Mouse (Mus musculus): Measurements from ENCODE around the gene Prr5l. TPM values are rescaled to one million over a fixed set of nuclear protein-coding genes. Genes with fewer than 3 reads are reported as not detected.
A peak's percentile ranks its signal among the peaks of the same experiment; 100 is the strongest.

Prr5l gene
- total RNA-seq, 2 experiments from 2014 or later = 3.8 to 4.6 TPM

DNA sequence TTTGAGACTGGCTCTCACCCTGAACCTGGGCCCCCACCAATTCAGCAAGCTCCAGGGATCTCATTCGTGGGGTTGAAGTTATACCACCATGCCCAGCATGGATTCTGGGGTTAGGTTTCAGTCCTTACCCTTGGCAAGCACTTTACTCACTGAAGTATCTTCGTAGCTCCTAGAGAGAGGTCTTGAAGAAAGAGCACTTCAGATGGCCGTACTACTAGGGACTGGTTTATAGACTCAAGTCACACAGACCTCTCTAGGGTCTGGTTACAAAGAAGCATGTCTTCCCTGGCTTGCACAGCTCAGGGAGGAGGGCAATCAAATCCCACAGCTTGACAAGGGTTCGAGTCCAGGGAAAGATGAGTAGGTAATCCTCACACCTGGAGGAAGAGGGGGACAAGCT is 161.0 kb downstream of the Prr5l start:
- DNase-seq = no peak

DNA sequence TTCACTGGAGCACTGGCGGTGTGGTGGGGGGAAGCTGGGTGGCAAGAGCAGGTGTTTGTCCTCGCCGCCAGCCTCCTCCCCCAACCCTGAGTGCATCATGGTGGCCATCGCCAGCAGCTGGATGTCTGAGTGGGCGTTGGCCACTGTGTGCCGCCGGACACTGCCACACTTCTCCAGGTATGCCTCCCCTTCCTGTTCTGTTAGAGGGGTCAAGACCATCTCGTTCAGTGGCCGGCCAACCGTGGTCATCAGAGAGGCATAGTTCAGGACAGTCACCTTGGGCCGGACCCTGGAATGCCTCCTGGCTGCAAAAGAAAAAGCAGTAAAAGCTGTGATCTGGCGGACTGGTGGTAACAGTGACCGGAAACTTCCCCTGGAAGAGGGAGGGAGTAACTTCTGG is 165.7 kb downstream of the Prr5l start:
- no peak for DNase-seq

DNA sequence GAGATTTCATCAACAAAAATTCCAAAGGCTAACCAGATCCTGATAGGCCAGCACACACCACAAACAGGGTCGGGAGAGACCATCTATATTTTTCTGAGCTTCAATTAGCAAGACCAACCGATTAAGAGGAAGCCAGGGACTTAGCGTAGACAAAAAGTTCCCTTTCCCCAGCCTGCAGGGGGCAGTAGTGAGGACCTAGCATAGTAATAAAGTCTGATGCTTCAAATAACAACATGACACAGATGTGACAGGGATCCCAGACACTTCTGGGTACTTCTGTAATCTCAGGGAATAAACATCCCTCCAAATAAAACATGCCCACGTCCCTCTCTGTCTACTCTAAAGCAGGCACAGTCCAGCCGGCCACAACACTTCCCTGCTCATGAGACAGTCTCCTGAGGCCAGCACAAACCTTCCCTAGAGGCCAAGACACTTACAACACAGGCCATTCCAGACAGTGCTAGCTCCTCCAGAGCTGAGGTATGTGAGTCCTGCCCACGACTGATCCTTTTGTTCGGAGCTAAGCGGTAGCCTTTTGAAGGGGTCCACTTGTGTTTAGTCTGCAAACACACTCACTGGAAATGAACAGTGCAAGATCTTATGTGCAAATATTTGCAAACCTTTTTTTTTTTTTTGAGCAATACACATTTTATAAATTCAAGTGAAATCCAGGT is 167.0 kb downstream of the Prr5l start:
- DNase-seq = peak; percentile 75

DNA sequence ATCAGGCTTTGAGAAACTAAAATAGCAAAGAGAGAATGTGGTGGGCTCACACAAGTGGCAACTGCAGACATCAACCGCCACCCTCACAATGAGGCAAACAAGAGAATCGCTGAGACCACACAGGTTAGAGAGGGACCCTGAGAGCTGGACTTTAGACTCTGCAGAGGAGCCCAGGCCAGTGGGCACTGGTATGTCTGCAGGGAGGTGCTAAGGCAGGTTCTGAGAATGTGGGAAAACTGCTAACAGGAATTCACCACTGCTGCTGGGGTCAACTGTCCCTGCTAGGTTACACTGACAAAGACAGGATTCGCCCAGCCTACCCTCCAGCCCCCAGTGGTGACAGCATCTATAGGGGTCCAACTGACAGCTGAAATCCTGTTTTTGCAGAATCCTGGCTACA is 171.2 kb downstream of the Prr5l start:
- no peak for DNase-seq

DNA sequence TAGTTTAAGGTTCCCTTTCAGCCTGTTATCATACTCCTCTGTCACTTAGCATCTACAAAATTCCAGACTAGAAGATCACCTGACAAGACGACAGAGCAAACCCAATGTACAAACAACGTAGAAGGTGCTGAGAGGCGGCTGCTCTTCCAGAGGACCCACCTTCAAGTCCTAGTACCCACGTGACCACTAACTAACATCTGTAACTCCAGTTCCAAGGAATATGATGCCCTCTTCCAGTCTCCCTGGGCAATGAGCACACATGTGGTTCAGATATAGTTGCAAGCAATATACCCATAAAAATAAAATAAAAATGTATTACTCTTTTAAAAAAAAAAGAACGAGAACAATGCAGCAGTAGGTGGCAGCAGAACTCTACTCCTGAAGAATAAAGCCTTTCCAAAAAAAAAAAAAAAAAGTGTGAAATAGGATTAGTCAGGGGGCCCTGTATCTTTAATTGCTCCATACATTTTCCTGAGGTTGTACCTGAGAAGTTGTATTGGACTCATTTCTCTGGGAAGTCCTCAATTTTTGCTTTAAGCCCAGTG is 176.8 kb downstream of the Prr5l start:
- peak; percentile 26 for DNase-seq

DNA sequence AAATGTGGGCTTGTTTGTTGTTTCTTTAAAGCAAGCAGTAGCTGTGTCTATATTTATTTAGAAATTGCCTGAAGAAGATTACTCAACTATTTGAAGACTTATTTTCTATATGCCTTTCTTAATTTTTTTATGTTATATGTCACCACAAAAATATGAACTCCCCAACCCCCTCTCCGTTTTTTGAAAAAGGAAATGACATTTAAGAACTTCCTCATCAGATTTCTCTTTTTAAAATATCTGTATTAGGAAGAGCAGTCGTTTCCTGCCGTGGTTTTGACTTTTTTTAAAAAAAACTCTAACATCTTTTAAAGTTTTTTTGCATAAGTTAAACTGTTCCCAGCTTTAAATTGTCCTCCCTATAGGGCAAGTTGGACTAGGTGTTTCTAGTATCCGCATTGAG is 183.5 kb downstream of the Prr5l start:
- no peak for DNase-seq

DNA sequence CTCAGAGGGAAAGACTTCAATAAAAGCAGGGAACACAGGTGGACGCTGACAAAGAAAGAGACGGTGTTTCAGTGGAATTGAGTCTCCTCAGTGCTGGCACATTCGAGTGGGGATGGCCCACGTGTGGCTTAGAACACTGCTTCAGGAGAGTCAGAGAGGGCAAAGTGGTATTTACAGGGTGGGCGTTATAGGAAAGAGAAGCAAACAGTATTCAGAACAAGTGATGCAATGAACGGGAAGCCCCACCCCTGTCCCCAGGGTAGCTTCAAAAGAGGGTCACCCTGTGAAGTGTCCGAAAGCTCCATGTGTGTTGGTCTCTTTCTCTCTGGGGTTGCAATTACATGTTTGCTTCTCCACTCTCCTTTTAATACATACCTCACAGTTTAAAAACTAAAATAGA is 187.2 kb downstream of the Prr5l start:
- no peak for DNase-seq

DNA sequence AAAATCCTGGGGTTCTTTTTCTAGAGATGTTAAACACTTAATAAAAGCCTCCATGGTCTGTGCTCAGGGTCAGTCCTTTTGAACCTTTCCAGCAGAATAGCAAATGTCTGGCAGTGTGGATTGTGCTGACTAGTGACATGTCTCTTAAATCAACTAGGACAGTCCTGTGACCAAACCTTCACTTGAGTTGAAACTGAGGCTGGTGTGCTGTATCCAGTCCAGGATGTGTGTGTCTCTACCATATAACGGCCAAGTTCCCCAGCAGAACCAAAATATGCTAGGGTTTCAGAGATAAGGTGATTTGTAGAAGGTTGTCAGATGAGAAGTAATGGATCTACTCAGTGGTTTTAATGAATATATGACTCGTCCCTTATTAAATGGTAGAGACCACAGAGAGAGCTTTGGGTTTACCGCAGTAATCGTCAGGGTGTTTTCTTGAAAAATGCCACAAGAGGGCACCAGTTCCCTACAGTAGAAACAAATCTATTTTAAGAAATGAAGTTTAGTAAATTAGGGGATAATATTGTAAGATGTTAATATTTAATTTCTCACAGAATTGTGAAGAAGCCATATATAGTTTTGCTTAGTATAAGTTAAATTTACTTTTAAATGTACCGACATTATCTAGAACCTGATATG is 189.1 kb downstream of the Prr5l start:
- peak; percentile 27 for DNase-seq

DNA sequence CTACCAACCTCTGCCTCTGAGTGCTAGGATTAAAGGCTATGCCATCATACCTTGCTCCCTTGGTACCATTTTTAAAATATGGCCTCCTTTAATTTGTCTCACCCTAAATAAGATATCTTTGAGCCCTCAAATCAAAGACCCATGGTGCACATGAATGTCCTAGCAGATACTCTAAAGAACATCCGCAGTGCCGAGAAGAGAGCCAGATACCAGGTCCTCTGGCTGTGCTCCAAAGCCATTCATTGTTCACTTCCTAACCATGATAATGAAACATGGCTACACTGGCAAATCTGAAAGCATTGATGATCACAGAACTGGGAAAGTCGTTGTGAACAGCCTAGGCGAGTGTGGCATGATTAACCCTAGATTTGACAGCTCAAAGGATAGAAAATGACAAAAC is 189.8 kb downstream of the Prr5l start:
- DNase-seq = no peak

DNA sequence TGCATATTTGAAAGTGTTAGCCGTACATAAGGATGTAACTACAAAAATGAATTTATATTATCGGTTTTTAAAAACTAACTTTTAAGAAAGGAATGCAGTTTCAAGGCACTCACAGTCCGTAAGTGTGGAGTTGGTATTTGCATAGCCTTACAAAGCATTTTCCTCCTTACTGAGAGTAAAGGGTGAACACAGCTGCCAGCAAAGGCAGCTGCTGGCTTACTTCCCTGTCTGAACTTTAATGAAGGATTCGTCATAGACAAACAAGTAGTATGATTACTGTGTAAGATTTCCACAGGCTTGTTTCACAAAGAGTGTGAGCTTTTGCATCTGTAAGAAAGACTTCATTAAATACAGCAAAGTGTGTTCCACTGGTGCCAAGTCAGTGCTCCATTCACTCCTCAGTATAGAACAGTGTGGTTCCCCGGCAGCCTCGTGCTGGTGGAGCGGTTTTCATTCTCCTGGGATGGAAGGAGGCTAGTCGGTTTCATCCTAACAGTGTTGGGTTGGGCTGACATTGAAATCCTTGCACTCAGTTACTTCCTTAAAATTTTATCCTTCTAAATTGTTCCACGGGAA is 192.5 kb downstream of the Prr5l start:
- no peak for DNase-seq

DNA sequence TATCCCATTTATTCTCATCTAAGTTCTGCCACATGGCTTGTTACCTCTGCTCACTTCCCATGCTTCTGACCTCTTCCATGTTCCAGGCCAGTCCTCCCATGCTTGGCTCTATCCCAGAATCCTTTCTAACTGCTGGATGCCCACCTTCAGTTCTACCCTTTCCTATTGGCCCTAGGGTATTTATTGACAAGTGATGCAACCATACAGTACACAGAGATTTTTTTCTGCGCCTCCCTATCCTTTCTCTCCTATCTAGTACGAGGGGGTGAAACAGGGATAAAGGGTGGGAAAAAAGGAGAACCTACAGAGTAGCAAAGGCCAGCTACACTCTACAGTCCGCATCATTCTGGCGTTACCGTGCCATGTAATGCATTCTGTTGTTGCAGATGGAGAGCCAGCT is 194.8 kb downstream of the Prr5l start:
- no peak for DNase-seq

DNA sequence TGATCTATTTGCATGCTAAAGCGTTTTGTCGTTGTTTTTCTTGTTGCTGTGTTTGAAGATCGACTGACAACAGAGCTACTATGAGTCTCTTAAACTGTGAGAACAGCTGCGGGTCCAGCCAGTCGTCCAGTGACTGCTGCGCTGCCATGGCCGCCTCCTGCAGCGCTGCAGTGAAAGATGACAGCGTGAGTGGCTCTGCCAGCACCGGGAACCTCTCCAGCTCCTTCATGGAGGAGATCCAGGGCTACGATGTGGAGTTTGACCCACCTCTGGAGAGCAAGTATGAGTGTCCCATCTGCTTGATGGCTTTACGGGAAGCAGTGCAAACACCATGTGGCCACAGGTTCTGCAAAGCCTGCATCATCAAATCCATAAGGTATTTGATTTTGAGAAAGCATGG is 198.4 kb downstream of the Prr5l start:
- DNase-seq = no peak

DNA sequence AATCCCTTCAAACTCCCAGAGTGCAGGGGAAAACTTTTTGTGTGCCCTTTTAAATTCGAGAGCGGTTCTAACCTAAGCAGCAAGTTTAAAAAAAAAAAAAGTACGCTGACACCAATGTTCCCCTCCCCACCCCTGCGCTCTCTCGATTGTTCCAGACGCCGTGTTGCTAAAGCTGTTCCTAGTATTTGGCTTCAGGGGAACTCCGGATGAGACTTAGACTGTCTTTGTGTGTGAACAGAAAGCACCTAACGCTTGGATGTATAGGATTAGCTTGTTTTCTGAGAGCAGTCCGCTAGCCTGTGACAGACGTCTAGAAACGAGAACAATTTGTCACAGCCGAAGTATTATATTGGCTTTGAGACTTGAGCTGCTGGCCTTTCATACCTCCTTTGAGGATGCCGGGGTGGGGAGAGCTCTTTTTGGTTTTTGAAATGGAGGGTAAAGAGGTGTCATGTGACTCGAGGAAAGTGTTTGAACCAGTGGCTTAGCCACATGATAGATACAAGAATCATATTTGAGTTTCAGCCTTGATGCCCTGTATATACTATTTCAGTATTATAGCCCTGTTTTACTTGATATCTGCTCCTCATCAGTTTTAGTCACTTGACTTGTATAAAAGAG is 203.6 kb downstream of the Prr5l start:
- DNase-seq = no peak

DNA sequence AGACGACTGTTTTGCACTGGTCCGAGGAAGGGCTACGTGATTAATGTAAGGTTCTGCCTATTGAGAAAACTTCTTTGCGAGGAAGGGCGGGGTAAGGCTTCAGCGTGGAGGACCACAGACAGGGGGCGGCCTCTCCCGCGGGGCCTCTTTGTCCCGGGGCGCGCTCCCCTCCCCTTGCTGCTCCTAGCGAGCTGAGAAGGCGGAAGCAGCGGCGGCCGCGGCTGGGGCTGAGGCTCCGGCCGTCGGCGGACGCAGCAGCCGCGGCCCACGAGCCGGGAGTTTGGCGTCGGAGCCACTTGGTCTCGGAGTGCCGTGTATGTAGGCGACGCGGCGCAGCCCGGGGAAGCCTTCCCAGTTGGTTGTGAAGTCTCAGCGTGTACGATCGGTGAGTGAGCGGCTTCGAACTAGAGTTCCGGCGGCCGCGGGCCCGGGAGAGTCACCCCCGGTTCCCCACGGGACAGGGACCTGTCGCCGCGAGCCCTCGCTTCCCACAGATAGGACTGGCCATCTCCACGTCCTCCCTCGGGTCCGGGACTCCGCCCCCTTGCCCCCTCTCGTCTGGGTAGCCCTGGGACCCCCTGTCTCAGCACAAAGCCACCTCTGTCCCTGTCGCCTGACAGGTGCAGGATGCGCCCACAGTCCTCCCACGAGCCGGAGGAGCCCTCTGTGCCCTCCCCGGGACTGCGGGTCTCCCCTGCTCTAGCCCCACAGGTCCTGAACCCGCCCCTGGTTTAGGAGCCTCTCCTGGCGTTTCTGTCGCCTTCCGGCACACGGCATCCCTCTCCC is 204.4 kb downstream of the Prr5l start, which contains the start of gene Traf6:
Traf6 (plus strand) TSS at position 194 of the 786 bp plus-strand sequence.
- peak; percentile 91 for DNase-seq

DNA sequence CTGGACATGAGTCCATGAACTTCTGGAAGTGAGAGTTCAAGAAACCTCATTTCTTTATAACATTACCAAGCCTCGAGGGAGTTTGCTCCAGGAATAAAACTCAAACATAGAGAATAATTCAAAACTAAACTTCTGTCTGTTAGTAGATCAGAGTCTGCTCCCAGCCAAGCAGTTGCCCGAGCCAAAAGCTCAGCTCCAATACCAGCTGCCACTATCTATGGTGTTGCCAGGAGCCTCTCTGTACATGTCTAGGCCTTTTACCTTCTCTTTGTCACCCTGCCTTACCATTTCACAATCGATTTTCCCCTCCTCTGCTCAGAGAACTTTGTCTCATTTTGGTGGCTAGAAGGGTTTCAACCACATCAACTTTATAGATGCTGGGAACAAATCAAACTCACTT is 209.3 kb downstream of the Prr5l start:
- DNase-seq = no peak

DNA sequence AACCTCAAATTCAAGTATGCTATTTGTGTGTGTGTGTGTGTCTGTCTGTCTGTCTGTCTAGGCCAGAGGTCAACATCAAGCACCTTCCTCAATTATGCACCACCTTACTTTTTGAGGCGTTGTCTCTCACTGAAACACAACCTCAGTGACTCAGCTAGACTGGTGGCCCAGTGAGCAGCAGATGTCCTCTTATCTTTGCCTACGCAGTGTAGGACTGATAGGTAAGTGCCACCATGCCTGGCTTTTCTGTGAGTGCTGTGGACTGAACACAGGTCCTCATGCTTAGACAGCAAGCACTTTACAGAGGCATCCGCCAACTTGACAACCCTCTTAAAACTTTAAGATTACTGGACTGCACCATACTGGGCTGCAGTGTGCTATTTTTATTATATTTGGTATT is 214.1 kb downstream of the Prr5l start:
- no peak for DNase-seq

DNA sequence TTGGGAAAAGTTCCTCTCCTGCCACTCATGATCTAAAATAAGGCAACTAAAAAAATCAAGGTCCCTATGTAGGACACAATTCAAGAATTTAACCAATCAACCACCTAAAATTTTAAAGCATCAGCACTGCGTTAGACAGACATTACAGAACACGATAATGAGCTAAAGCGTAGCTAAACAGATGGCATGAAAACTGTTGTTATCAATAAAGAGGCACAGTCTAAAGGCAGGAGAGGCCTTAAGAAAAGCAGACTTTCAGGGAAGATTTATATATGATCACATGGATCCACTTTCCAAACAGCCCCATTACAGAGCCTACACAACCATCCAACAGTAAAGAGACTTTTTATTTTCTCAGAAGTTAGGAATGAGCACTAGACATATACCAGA is 217.1 kb downstream of the Prr5l start:
- DNase-seq = no peak

DNA sequence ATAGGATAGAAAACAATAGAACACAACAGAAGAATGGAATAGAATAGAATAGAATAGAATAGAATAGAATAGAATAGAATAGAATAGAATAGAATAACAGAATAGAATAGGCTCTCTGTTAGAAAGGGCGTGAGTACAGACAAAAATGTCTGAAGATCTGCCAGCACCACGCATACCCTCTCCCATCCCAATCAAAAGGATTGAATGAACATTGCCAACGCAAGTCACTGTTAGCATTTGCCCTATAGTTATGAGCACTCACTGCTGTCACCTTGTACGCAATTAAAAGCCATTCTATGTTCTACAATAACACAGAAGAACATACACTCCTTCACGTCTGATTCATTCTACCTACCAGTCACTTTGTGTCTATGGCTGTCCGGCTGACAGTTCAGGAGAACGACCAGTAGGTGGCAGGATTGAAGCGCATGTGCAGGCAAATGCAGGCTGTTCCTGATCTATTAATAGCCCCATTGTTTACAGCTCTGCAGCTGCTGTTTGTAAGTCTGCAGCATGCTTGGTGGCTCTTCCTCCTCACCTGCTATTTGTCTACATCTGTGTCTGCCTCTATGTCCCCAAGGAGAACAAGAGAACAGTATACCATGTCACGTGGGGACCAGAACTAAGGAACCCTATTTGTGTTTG is 217.6 kb downstream of the Prr5l start:
- DNase-seq = peak; percentile 84
